Mouse (Mus musculus) lung, embryonic 16.5 days (tissue): Measurements from ENCODE around the gene Ntm. TPM values are rescaled to one million over a fixed set of nuclear protein-coding genes. Genes with fewer than 3 reads are reported as not detected.
A peak's percentile ranks its signal among the peaks of the same experiment; 100 is the strongest.

Experiments
- ATAC-seq: fragments of 200-750 bp; cut with Nextera tagmentation; 2 replicates; pipeline ENCODE4 v1.8.0; 2017; ENCODE audit warnings: low read depth, mild to moderate bottlenecking, moderate library complexity
- H3K27ac ChIP-seq: fragments of 300-500 bp; sonication (generic); 2 replicates; pipeline ENCODE4 v1.5.1; 2014; ENCODE audit warnings: mild to moderate bottlenecking, control low read depth, low read length
- H3K27me3 ChIP-seq: fragments of 300-500 bp; sonication (generic); 2 replicates; pipeline ENCODE4 v1.6.1; 2014; ENCODE audit warnings: low read depth, low read length, mixed read lengths; ENCODE audit not compliant: control insufficient read depth, insufficient read depth
- H3K36me3 ChIP-seq: fragments of 300-500 bp; sonication (generic); 2 replicates; pipeline ENCODE4 v1.6.1; 2014; ENCODE audit warnings: low read length; ENCODE audit not compliant: control insufficient read depth, insufficient read depth
- H3K4me1 ChIP-seq: fragments of 300-500 bp; sonication (generic); replicated peaks from 2 replicates; pipeline ENCODE4 v1.6.1; 2014; ENCODE audit warnings: low read length, mixed read lengths; ENCODE audit not compliant: control insufficient read depth, insufficient read depth
- H3K4me2 ChIP-seq: fragments of 300-500 bp; sonication (generic); 2 replicates; pipeline ENCODE4 v1.6.1; 2014; ENCODE audit warnings: low read depth, low read length, control low read depth
- H3K4me3 ChIP-seq: fragments of 300-500 bp; sonication (generic); 2 replicates; pipeline ENCODE4 v1.5.1; 2014; ENCODE audit warnings: mild to moderate bottlenecking, low read length, control low read depth
- H3K9ac ChIP-seq: fragments of 300-500 bp; sonication (generic); 2 replicates; pipeline ENCODE4 v1.6.1; 2014; ENCODE audit warnings: low read length, control low read depth
- H3K9me3 ChIP-seq: fragments of 300-500 bp; sonication (generic); 2 replicates; pipeline ENCODE4 v1.6.1; 2016; ENCODE audit warnings: low read length; ENCODE audit not compliant: control insufficient read depth
- WGBS: fragments of 180-500 bp; shearing (Covaris S2); extraction: QIAGEN DNeasy Blood & Tissue Kit; methylation state at CpG from one replicate; pipeline ENCODE4 v1.1.7; 2014; 5-methylcytosine and 5-hydroxymethylcytosine counted together
- polyA plus RNA-seq: library from polyadenylated mRNA; unstranded; fragments of >200 nt; fragmentation: Nextera tagmentation; extraction: Ambion mirVana; gene quantifications from 2 replicates; pipeline ENCODE4 v1.2.1, GENCODE M21; 2015

Ntm gene
- 13.0 and 16.3 TPM in 2 replicates for polyA plus RNA-seq

- H3K36me3 ChIP-seq, result no peaks in the 10 kb centered on the region
- peaks cover 2% of the 10 kb centered on the region; the same call in 1 of the 2 replicates for H3K4me1 ChIP-seq
- no peak within 1 kb of the TSS for H3K27ac ChIP-seq
- 28% methylated on average over 8 of the region's 8 CpGs for WGBS
- H3K27me3 ChIP-seq, result peaks cover 29% of the 10 kb centered on the region
- peak within 1 kb of the TSS; percentile 35 for H3K4me3 ChIP-seq
- H3K4me2 ChIP-seq, result peak within 1 kb of the TSS; percentile 58
- H3K9ac ChIP-seq, result no peak within 1 kb of the TSS
- no peaks in the 10 kb centered on the region for H3K9me3 ChIP-seq
- peak; percentile 23; the same call in 1 of the 2 replicates for ATAC-seq
Measured at GRCm38 (mm10) chr9:29962978-29963377, at the start of gene Ntm. TSS of gene Ntm (minus strand) at chr9:29963141.

GRCm38 (mm10) chr9:30005701-30006100 is 42.8 kb upstream of the Ntm start:
- H3K4me3 ChIP-seq, result no peak overlapping the region
- no peak overlapping the region for H3K9ac ChIP-seq
- H3K4me1 ChIP-seq, result no peaks in the 10 kb centered on the region
- no peaks in the 10 kb centered on the region for H3K9me3 ChIP-seq
- H3K27me3 ChIP-seq, result no peaks in the 10 kb centered on the region
- H3K27ac ChIP-seq, result no peak overlapping the region
- no peak for ATAC-seq
- H3K36me3 ChIP-seq, result no peaks in the 10 kb centered on the region
- H3K4me2 ChIP-seq, result no peak overlapping the region
- 62% methylated on average over 8 of the region's 8 CpGs for WGBS

GRCm38 (mm10) chr9:30003612-30004011 is 40.7 kb upstream of the Ntm start:
- H3K27ac ChIP-seq, result no peak overlapping the region
- WGBS, result 16% methylated on average over 3 of the region's 3 CpGs
- no peaks in the 10 kb centered on the region for H3K4me1 ChIP-seq
- no peaks in the 10 kb centered on the region for H3K27me3 ChIP-seq
- no peaks in the 10 kb centered on the region for H3K36me3 ChIP-seq
- H3K4me3 ChIP-seq, result no peak overlapping the region
- no peak overlapping the region for H3K9ac ChIP-seq
- no peak overlapping the region for H3K4me2 ChIP-seq
- no peaks in the 10 kb centered on the region for H3K9me3 ChIP-seq
- ATAC-seq, result peak; percentile 71; the same call in 1 of the 2 replicates

GRCm38 (mm10) chr9:29981177-29981915 is 18.4 kb upstream of the Ntm start:
- H3K36me3 ChIP-seq, result no peaks in the 10 kb centered on the region
- H3K9ac ChIP-seq, result no peak overlapping the region
- ATAC-seq, result no peak
- no peaks in the 10 kb centered on the region for H3K27me3 ChIP-seq
- no peaks in the 10 kb centered on the region for H3K4me1 ChIP-seq
- 63% methylated on average over 5 of the region's 5 CpGs for WGBS
- no peak overlapping the region for H3K4me2 ChIP-seq
- no peak overlapping the region for H3K27ac ChIP-seq
- no peak overlapping the region for H3K4me3 ChIP-seq
- H3K9me3 ChIP-seq, result no peaks in the 10 kb centered on the region

GRCm38 (mm10) chr9:29961954-29962867 is 730 bp downstream of the Ntm start:
- peaks cover 29% of the 10 kb centered on the region for H3K27me3 ChIP-seq
- H3K27ac ChIP-seq, result no peak overlapping the region
- no peak for ATAC-seq
- peaks cover 2% of the 10 kb centered on the region; the same call in 1 of the 2 replicates for H3K4me1 ChIP-seq
- peak overlapping the region; percentile 35 for H3K4me3 ChIP-seq
- no peaks in the 10 kb centered on the region for H3K9me3 ChIP-seq
- H3K36me3 ChIP-seq, result no peaks in the 10 kb centered on the region
- 2% methylated on average over 38 of the region's 38 CpGs for WGBS
- peak overlapping the region; percentile 58 for H3K4me2 ChIP-seq
- H3K9ac ChIP-seq, result no peak overlapping the region

DNA sequence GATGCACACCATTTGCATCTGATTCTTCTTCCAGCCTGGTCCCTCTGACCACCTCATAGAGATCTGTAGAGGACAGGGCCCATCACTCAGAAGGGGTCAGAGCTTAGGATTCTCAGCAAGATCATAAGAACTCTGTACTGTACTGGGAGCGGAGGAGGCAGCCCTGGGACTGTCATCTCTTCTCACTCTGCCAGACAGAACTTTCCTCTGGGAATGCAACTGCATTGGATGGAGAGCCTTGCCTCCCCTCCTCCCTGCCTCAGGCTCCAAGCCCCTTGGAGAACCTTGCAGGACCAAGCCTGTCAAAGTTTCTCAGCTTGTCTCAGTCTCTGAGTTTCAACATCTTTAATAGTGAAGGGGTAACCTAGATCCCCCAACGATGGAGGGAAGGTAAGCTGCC is 1.4 kb downstream of the Ntm start:
- Histone ChIP-seq H3K9me3 (no peaks in the 10 kb centered on the region), H3K4me1 (peaks cover 2% of the 10 kb centered on the region; the same call in 1 of the 2 replicates), H3K36me3 (no peaks in the 10 kb centered on the region), H3K27ac (no peak overlapping the region), H3K4me2 (no peak overlapping the region), H3K4me3 (no peak overlapping the region), H3K9ac (no peak overlapping the region), H3K27me3 (peaks cover 29% of the 10 kb centered on the region)
- no peak for ATAC-seq
- 44% methylated on average over 2 of the region's 2 CpGs for WGBS

DNA sequence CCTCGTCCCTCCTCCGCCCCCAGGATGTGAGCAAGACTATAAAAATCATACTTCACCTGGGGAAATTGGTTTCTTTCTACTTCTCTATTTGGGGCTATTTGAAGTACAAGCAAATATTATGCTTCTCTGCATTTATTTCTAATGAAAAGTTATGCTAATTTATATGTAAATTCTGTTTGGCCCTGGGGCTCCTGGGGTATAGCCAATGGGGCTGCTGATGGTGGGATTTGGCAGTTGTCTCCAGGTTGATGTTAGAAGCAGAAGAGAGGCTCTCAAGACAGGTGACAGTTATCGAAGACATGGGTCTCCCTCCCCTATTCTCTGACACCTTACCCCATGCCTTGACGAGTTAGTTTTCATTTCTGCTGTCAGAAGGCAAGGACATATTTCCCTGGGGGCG is 2.2 kb downstream of the Ntm start:
- H3K27ac ChIP-seq, result no peak overlapping the region
- H3K4me2 ChIP-seq, result no peak overlapping the region
- H3K4me3 ChIP-seq, result no peak overlapping the region
- no peaks in the 10 kb centered on the region for H3K9me3 ChIP-seq
- H3K36me3 ChIP-seq, result no peaks in the 10 kb centered on the region
- H3K27me3 ChIP-seq, result peaks cover 29% of the 10 kb centered on the region
- H3K4me1 ChIP-seq, result peaks cover 2% of the 10 kb centered on the region; the same call in 1 of the 2 replicates
- ATAC-seq, result no peak
- H3K9ac ChIP-seq, result no peak overlapping the region
- 62% methylated on average over 5 of the region's 5 CpGs for WGBS

DNA sequence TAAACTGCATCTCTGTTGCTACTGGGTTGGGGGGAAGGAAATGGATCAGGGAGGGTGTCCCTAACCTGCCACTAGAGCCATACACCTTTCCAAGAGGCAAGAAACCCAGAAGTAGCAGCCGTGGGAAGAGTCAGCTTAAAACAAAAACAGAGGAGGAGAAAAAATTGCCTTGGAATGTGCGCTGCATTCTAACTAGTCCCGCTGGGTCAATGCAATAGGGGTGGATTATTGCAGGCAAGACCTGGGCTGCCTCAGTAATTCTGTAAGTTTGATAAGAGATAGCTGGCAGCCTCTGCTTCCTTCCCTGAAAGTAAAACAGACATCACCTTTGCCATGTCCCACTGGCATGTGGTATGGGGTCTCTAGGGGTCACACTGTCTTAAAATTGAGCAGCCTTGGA is 2.7 kb downstream of the Ntm start:
- H3K9ac ChIP-seq, result no peak overlapping the region
- peaks cover 2% of the 10 kb centered on the region; the same call in 1 of the 2 replicates for H3K4me1 ChIP-seq
- H3K9me3 ChIP-seq, result no peaks in the 10 kb centered on the region
- H3K36me3 ChIP-seq, result no peaks in the 10 kb centered on the region
- ATAC-seq, result no peak
- H3K27me3 ChIP-seq, result peaks cover 29% of the 10 kb centered on the region
- H3K4me3 ChIP-seq, result no peak overlapping the region
- 39% methylated on average over 3 of the region's 3 CpGs for WGBS
- H3K4me2 ChIP-seq, result no peak overlapping the region
- H3K27ac ChIP-seq, result no peak overlapping the region

- Histone ChIP-seq H3K27me3 (peaks cover 14% of the 10 kb centered on the region), H3K36me3 (no peaks in the 10 kb centered on the region), H3K9me3 (no peaks in the 10 kb centered on the region), H3K4me1 (peaks cover 2% of the 10 kb centered on the region; the same call in 1 of the 2 replicates), H3K27ac (no peak overlapping the region), H3K4me3 (no peak overlapping the region), H3K9ac (no peak overlapping the region), H3K4me2 (no peak overlapping the region)
- ATAC-seq, result no peak
- WGBS, result 55% methylated on average over 5 of the region's 5 CpGs
Measured at GRCm38 (mm10) chr9:29956936-29957335, 6.0 kb downstream of the Ntm start.
